Mouse (Mus musculus): ENCODE results near the gene Ccdc85a.

DNA sequence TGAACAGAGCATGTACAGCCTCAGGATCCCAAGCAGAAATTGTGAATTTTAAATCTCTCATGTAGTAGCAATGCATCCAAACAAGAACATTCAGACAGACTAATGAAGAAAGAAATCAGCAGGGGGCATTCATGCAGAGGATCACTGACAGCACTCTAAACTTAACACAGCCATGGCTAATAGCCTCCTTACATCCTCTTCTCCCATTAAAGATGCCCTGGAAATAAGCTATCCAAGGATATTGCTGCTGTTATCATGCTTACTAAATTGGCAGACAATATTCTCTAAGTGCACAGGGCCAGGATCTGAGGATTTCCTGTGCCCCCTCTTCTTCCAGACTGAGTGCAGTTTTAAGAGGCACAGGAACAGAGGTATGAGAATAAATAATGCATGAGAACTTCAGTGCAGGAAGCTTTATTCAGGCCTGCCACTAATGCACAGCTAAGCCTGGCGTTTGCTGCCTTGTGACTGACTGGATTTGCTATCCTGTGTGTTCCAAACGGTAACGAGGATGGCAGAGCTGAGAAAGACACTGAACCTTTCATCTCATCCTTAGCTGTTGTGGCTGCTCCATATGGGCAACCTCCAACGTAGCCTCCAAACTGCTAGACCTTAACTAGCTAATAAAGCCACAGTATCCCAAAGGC lies 99.9 kb downstream of the Ccdc85a start:
- TF ChIP-seq CTCF (IDR thresholded peaks at IDR 0.05; ENCODE audit: control insufficient read depth, insufficient read depth, insufficient replicate concordance, low read depth, low read length) = no peak
- no peak for TF ChIP-seq POLR2A (IDR thresholded peaks at IDR 0.05; ENCODE audit: control insufficient read depth, low read depth, low read length)
